Mouse (Mus musculus): ENCODE data around the gene Ubac1.

The Ubac1 gene

GRCm38 (mm10) chr2:26021561-26022257 lies at the start of gene Ubac1:
Gene Ubac1, minus strand, starts transcription at chr2:26021747.
- DNase-seq = peak; percentile 96

- DNase-seq = no peak
Observed at GRCm38 (mm10) chr2:26068592-26068991, 47.0 kb upstream of the Ubac1 start.

GRCm38 (mm10) chr2:26068175-26068574 lies 46.6 kb upstream of the Ubac1 start:
- DNase-seq = no peak

GRCm38 (mm10) chr2:26066527-26066926 lies 45.0 kb upstream of the Ubac1 start:
- no peak for DNase-seq

DNA sequence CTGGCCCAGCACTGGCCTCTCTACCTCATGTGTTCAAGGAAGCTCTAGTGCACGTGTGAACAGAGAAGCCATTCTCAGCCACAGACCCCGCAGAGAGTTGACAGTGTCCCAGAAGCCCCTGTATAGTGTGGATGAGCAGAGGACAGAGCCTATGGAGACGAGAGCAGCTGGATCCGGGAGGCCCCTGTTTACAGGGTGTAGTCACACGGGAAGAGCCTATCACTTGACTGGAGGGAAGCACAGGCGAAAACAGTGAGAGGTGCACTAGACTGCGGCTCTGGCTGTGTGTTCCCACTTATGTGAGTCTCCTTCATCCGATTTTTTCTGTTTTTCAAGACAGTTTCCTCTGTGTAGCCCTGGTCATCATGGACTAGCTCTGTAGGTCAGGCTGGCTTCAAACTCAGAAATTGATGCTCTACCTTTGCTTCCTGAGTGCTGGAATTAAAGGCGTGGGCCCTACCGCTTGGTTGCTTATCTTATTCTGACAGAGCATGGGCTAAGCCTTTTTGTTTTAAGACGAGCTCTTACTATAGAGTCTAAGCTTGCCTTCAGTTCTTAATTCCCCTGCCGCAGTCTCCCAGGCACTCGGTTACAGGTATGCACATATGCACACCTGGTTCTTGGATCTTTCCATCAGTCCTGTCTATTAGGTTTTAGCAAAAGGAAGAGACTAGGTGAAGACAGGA lies 41.3 kb upstream of the Ubac1 start:
- no peak for DNase-seq

DNA sequence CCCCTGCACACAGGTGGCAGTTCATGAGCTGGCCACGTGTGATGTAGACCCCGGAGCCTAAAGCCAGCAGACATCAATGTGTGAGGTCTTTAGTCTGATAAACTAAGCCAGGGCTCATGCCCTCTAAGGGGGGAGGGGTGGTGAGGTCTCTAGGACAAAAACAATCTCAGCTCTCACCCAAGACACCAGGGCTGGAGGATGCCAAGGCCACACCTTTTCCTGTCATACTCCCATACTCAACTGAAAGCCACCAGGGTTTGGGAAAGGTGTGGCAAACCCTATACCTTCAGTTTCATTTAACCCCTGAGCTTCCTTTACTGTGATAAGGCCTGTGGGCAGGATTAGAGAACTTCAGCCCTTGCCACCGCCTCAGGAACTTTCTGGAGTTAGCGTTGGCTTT lies 40.7 kb upstream of the Ubac1 start:
- DNase-seq = no peak

DNA sequence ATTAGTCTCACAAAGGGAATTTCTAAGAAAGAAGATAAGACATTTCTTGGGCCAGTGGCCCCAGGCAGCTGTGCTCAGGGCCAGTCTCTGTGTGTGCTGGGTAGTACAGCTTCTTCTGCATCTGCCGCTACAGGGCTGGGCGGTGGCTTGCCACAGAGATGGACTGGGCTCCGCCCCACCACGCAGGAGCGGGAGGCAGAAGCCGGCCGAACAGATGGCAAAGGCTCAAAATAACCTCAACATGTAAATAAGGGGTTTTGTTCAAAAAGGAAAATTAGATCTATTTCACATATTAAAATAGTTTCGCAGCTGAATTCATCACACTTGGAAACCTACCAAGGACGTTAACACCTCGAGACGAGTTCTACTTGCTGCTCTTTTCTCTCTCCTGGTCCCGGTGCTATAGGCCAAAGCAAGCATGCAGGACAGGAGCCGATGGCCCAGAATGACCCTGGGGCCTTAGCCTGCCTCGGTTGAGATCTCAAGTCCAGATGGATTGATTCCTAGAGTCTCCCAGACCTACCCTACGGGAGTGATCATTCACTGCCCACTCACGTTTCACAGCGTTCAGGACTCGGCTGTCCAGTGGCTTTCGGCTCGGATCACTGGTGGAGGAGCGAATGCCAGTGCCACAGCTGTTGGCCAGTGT lies 39.6 kb upstream of the Ubac1 start:
- no peak for DNase-seq

GRCm38 (mm10) chr2:26057053-26057452 lies 35.5 kb upstream of the Ubac1 start:
- DNase-seq = no peak

DNA sequence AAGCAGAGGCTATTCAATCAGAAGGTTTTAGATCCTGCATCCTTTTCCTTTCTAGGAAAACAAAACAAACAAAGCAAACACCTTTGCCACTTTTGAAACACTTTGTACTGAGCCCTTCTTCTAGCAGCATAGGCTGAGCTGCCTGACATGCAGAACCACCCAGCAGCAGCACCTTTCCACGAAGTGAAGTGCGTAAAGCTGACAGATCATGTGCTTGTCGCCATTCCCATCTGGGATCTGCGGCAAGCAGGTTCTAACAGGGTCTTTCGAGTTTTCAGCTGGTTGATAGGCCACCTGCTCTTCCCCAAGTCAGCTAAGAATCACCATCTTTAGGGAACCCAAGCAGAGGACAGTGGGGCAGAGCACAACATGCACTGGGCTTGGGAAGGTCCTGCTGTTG lies 34.7 kb upstream of the Ubac1 start:
- no peak for DNase-seq

GRCm38 (mm10) chr2:26055747-26056102 lies 34.2 kb upstream of the Ubac1 start:
- DNase-seq = no peak

GRCm38 (mm10) chr2:26055046-26055746 lies 33.6 kb upstream of the Ubac1 start:
- DNase-seq = peak; percentile 78

DNA sequence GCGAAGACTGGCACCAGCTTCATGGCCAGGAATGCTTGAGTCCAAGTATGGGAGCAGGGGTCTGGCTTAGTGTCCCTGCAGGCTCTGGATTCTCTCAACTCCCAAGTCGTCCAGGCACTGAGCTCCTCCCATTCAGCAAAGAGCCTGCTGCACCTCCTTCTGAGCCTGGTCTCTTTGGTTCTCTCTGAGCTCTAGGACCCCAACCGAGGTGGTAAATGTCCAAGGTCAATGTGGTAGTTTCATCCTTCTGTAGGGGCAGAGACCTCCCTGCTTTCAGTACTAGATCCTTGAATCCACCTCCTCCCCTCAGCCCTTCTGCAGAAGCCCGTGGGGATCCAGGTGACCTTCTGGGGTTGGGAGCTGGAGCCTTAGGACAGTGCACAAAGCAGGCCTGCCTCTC lies 31.3 kb upstream of the Ubac1 start:
- no peak for DNase-seq

DNA sequence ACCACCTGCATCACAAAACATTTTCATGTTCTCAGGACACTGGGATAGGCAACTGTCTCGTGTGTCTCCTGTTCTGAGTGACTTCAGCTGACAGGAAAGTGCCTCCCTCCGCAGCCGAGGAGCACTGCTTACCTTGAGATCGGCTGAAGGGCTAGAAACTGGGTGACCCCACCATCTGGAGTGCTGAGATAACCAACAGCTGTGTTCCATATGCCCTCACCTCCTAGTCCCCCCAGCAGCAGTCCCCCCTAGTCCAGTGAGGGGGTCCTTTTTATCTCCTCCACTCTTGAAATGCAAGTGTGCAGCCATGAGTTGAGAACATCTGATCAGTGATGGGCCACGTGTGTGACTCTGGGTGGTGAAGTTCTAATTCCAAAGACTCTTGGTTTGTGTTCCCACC lies 27.3 kb upstream of the Ubac1 start:
- DNase-seq = no peak

DNA sequence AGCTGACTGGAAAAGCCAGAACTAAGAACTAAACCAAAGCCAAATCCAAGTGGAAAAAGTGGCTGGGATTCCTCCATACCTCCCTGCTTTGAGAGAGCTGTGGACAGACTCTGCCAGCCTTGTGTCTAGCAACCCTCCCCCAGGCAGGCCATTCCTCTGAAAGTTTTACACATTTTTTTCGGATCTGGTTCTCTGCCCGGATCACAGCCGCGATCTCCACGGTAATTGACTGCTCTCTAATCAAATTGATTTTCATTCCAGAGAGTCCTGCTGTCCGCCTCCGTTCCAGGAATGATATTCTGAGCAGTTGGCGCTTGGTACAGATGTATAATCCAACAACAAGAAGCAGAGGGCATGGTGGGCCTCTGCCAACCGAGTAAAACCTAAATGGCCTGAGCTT lies 22.7 kb upstream of the Ubac1 start:
- DNase-seq = no peak

DNA sequence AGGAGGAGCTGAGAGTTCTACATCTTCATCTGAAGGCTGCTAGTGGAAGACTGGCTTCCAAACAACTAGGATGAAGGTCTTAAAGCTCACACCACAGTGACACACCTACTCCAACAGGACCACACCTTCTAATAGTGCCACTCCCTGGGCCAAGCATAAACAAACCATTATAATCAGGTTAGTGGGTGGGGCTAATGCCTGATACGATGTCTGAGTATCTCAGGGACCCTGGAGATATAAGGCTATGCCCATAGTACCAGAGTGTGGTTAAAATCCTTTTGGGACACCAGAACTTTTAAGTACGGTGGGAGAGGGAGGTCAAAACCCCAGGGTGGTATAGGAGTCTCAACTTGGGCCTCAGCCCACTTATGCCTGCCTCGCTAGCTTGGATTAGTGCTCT lies 21.1 kb upstream of the Ubac1 start:
- DNase-seq = no peak

DNA sequence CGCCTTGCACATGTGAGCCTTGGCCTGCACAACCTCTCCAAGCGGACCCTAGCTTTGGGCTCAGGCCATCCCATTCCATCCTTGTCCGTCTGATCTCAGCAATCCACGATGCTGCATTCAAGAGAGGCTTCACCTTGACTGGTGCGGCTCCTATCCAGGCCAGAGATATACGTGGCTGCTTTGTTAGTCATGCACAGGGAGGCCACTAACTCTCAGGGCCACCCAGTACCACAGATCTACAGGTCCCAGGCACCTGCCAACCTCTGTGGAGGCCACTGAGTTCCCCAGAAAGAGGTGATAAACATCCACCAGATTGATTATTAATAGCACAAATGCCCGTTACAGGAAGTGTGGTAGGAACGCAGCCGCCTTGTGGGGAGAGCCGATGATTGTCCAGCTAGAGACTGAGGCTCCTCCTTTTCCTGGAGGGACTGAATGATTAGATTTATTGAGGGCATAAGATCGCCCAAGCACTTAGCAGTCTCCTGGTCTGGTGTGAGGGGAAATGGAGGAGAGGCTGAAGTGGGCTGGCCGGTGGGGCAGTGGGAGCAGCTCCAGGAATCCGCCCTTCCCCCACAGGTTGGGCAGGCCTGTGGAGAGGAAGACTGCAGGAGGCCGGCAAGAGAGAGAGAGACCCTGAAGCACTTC lies 19.7 kb upstream of the Ubac1 start:
- DNase-seq = peak; percentile 50

- peak; percentile 36 for DNase-seq
Observed at GRCm38 (mm10) chr2:26039951-26040350, 18.4 kb upstream of the Ubac1 start.

- DNase-seq = no peak
Observed at GRCm38 (mm10) chr2:26037386-26037785, 15.8 kb upstream of the Ubac1 start.

DNA sequence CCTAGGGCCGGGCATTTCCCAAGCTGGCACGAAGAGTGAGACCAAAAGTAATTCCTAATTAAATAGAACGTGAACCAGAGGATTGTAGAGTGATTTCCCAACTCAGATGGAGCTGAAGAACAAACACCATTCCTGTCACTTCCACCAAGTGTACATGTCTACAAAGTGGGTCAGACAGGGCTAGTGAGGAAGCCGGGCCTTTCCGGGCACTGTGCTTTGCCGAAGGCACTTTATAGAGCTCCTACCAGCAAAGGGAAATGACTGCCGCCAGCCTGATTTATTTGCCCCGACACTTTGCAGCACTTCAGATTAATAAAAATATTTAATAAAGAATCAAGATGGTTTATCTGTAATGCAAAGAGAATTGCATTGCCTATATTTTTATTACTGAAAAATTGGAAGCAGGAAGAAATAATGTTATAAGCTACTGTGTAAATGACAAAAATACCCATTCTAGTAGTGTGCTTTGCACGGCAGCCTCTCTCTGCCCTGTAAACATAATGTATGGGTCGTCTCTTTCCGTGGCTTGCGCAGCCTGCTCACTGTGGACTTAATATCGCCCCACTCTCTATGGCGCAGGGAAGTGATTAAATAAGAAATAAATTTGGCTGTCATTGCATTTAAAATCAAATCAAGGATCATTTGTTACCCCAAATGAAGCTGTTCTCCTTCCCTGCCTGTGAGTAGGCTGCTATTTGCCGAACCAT lies 12.9 kb upstream of the Ubac1 start:
- peak; percentile 27 for DNase-seq

- DNase-seq = peak; percentile 43
Observed at GRCm38 (mm10) chr2:26030288-26030687, 8.7 kb upstream of the Ubac1 start.

DNA sequence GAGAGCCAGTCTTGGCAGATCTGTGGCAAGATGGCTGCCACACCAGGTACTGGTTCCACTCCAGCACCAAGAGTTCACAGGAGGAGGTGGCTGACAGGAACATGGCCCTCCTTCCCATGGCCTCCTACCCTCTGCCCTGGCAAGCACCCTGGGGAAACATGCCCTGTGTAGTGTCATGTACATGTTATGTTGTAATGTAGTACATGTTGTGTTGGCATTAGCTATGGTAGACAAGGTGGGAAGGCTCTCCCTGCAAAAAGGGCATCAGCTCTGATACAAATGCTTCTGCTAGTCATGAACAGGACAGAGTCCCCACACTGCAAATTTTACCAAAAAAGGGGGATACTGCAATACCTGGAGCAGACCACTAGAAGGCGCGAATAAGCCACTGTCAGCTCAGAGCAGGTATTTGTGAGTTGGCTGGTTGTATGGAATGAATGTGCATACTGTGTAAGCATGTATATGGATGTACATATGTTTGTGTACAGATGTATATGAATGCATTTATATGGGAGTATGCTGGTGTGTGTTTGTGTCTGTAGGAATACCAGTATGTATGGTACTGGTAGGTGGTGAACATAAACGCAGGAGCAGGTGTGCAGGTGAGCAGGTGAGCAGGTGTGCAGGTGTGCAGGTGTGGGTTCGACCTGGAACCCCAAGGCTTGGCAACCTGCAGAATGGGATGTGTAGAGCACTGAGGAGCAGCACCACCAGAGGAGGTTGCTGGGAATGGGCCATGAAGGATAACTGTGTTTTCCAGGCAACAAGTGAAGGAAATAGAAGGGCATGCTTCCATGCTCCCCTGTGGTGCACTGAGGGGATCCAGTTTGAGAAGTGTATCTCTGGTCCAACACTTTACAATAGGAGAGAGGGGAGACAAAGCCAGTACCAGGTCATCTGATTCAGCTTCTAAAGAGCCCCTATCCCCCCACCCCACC lies 2.9 kb upstream of the Ubac1 start:
- DNase-seq = peak; percentile 48
